Mouse (Mus musculus) olfactory bulb, adult 2 months (tissue): ENCODE data around the gene Cdc34.

Source experiments
- CTCF ChIP-seq: fragments of 200-500 bp; IDR thresholded peaks from 2 replicates; pipeline ENCODE4 v1.5.1; 2012; ENCODE audit warnings: low read depth, mild to moderate bottlenecking, low read length, moderate library complexity; ENCODE audit not compliant: insufficient read depth
- POLR2A ChIP-seq: fragments of 200-500 bp; IDR thresholded peaks from 2 replicates; pipeline ENCODE4 v1.6.1; 2012; ENCODE audit warnings: mild to moderate bottlenecking, low read depth, low read length, moderate library complexity; ENCODE audit not compliant: insufficient read depth

DNA sequence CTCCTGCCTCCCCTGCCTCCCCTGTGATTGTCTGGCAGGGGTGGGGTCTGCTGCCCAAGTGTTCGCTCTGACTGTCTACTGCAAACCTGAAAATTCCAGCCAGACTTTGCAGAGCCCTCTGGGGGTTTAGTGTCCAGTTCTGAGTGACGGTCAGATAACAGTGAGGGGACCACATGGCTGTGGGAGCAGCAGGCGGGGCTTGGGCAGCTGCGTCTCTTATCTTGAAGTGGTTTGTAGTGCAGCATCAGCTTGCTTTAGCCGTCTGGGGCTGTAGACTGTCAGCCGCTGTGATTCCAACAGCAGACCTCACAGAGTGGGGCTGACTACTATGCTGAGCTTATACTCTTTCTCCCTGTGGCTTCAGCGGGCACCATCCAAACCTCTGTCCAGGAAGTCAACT lies 27.3 kb downstream of the Cdc34 start:
- no peak for TF ChIP-seq CTCF
- no peak for TF ChIP-seq POLR2A
